Mouse (Mus musculus) kidney, adult 2 months (tissue): Measurements from ENCODE around the gene Rad51b. TPM values are rescaled to one million over a fixed set of nuclear protein-coding genes. Genes with fewer than 3 reads are reported as not detected.

Source experiments
- DNase-seq: peaks from one replicate; pipeline ENCODE4 v3.0.0; 2021
- H3K27ac ChIP-seq: fragments of 200-500 bp; 2 replicates; pipeline ENCODE4 v1.5.1; 2012; ENCODE audit warnings: low read depth, low read length, control low read depth, inconsistent platforms; ENCODE audit not compliant: insufficient read depth
- H3K27me3 ChIP-seq: fragments of 200-500 bp; replicated peaks from 2 replicates; pipeline ENCODE4 v1.6.1; 2012; ENCODE audit warnings: mild to moderate bottlenecking, moderate library complexity, low read length, inconsistent platforms; ENCODE audit not compliant: control insufficient read depth, insufficient read depth
- H3K36me3 ChIP-seq: fragments of 200-500 bp; 2 replicates; pipeline ENCODE4 v1.6.1; 2012; ENCODE audit warnings: mild to moderate bottlenecking, moderate library complexity, low read length, inconsistent platforms; ENCODE audit not compliant: control insufficient read depth, insufficient read depth
- H3K4me1 ChIP-seq: fragments of 200-500 bp; 2 replicates; pipeline ENCODE4 v1.6.1; 2011; ENCODE audit warnings: low read length; ENCODE audit not compliant: control insufficient read depth, insufficient read depth
- H3K4me3 ChIP-seq: fragments of 200-500 bp; 2 replicates; pipeline ENCODE4 v1.5.1; 2011; ENCODE audit warnings: mild to moderate bottlenecking, low read depth, low read length, control low read depth; ENCODE audit not compliant: insufficient read depth
- CTCF ChIP-seq: fragments of 200-500 bp; conservative IDR thresholded peaks from 2 replicates; pipeline ENCODE4 v1.5.1; 2011; ENCODE audit warnings: low read depth, mild to moderate bottlenecking, control low read depth, low read length, moderate library complexity, mixed read lengths; ENCODE audit not compliant: insufficient read depth, insufficient read length
- POLR2A ChIP-seq: fragments of 200-500 bp; IDR thresholded peaks from one replicate; pipeline ENCODE4 v1.6.1; 2011; ENCODE audit warnings: low read depth, low read length, control low read depth
- WGBS: fragments of 180-500 bp; shearing (Covaris S2); methylation state at CpG from one replicate; pipeline ENCODE4 v1.1.7; 2018; 5-methylcytosine and 5-hydroxymethylcytosine counted together
- polyA plus RNA-seq: library from polyadenylated mRNA; depleted of rRNA; stranded (reverse); fragments of >200 nt; gene quantifications from 2 replicates; pipeline ENCODE4 v1.2.3, GENCODE M21; 2012

Gene Rad51b
- polyA plus RNA-seq, 1 experiment: 0.14 TPM

GRCm38 (mm10) chr12:79820228-79820958 is 523.3 kb downstream of the Rad51b start:
- no peak overlapping the region for H3K27ac ChIP-seq
- H3K36me3 ChIP-seq: no peaks in the 10 kb centered on the region
- H3K4me1 ChIP-seq: peaks cover 5% of the 10 kb centered on the region; the same call in 1 of the 2 replicates
- DNase-seq: no peak
- WGBS: 81% methylated on average over 8 of the region's 8 CpGs
- no peak overlapping the region for H3K4me3 ChIP-seq
- H3K27me3 ChIP-seq: no peaks in the 10 kb centered on the region
- no peak for TF ChIP-seq CTCF
- TF ChIP-seq POLR2A: no peak

GRCm38 (mm10) chr12:79821901-79822300 is 524.8 kb downstream of the Rad51b start:
- H3K4me3 ChIP-seq: no peak overlapping the region
- peak; percentile 72 for DNase-seq
- no peaks in the 10 kb centered on the region for H3K27me3 ChIP-seq
- H3K27ac ChIP-seq: 0 out of 2 replicates have a peak overlapping the region, but pooled peaks have one; percentile 40
- 59% methylated on average over 5 of the region's 5 CpGs for WGBS
- peaks cover 5% of the 10 kb centered on the region; the same call in 1 of the 2 replicates for H3K4me1 ChIP-seq
- no peaks in the 10 kb centered on the region for H3K36me3 ChIP-seq
- TF ChIP-seq CTCF: no peak

- peak overlapping the region; percentile 40; the same call in 1 of the 2 replicates for H3K27ac ChIP-seq
- no peak for TF ChIP-seq CTCF
- TF ChIP-seq POLR2A: no peak
- H3K36me3 ChIP-seq: no peaks in the 10 kb centered on the region
- no peaks in the 10 kb centered on the region for H3K27me3 ChIP-seq
- peaks cover 5% of the 10 kb centered on the region; the same call in 1 of the 2 replicates for H3K4me1 ChIP-seq
- H3K4me3 ChIP-seq: no peak overlapping the region
- 33% methylated on average over 2 of the region's 2 CpGs for WGBS
- peak; percentile 43 for DNase-seq
Observed at GRCm38 (mm10) chr12:79822401-79822800, 525.3 kb downstream of the Rad51b start.

GRCm38 (mm10) chr12:79825922-79826321 is 528.8 kb downstream of the Rad51b start:
- Histone ChIP-seq H3K27ac (no peak overlapping the region), H3K36me3 (no peaks in the 10 kb centered on the region), H3K4me1 (peaks cover 5% of the 10 kb centered on the region; the same call in 1 of the 2 replicates), H3K27me3 (no peaks in the 10 kb centered on the region), H3K4me3 (no peak overlapping the region)
- DNase-seq: no peak
- 67% methylated on average over 7 of the region's 7 CpGs for WGBS
- TF ChIP-seq CTCF (no peak), POLR2A (no peak)

GRCm38 (mm10) chr12:79827233-79827692 is 530.2 kb downstream of the Rad51b start:
- TF ChIP-seq POLR2A: no peak
- no peak for TF ChIP-seq CTCF
- DNase-seq: no peak
- no peak overlapping the region for H3K27ac ChIP-seq
- WGBS: 76% methylated on average over 5 of the region's 5 CpGs
- H3K4me3 ChIP-seq: no peak overlapping the region
- H3K36me3 ChIP-seq: no peaks in the 10 kb centered on the region
- no peaks in the 10 kb centered on the region for H3K27me3 ChIP-seq
- H3K4me1 ChIP-seq: peaks cover 2% of the 10 kb centered on the region; the same call in 1 of the 2 replicates

GRCm38 (mm10) chr12:79827735-79828134 is 530.7 kb downstream of the Rad51b start:
- H3K27ac ChIP-seq: no peak overlapping the region
- TF ChIP-seq CTCF: no peak
- TF ChIP-seq POLR2A: no peak
- 82% methylated on average over 4 of the region's 4 CpGs for WGBS
- H3K27me3 ChIP-seq: no peaks in the 10 kb centered on the region
- no peaks in the 10 kb centered on the region; the same call in 1 of the 2 replicates for H3K4me1 ChIP-seq
- no peaks in the 10 kb centered on the region for H3K36me3 ChIP-seq
- no peak for DNase-seq
- no peak overlapping the region for H3K4me3 ChIP-seq

GRCm38 (mm10) chr12:79830686-79831085 is 533.6 kb downstream of the Rad51b start:
- 38% methylated on average over 1 of the region's 1 CpGs for WGBS
- peak; percentile 48 for DNase-seq
- H3K36me3 ChIP-seq: no peaks in the 10 kb centered on the region
- no peaks in the 10 kb centered on the region; the same call in 1 of the 2 replicates for H3K4me1 ChIP-seq
- no peaks in the 10 kb centered on the region for H3K27me3 ChIP-seq
- H3K27ac ChIP-seq: peak overlapping the region; percentile 27; the same call in 1 of the 2 replicates
- no peak overlapping the region for H3K4me3 ChIP-seq
- TF ChIP-seq POLR2A: no peak
- no peak for TF ChIP-seq CTCF
